Mouse (Mus musculus): ENCODE results near the gene Eefsec.

Eefsec gene

GRCm38 (mm10) chr6:88412604-88413003 lies 33.7 kb downstream of the Eefsec start:
- no peak for DNase-seq

- no peak for DNase-seq
Observed at GRCm38 (mm10) chr6:88409492-88409891, 36.8 kb downstream of the Eefsec start.

- DNase-seq, result no peak
Observed at GRCm38 (mm10) chr6:88400451-88400850, 45.9 kb downstream of the Eefsec start.

DNA sequence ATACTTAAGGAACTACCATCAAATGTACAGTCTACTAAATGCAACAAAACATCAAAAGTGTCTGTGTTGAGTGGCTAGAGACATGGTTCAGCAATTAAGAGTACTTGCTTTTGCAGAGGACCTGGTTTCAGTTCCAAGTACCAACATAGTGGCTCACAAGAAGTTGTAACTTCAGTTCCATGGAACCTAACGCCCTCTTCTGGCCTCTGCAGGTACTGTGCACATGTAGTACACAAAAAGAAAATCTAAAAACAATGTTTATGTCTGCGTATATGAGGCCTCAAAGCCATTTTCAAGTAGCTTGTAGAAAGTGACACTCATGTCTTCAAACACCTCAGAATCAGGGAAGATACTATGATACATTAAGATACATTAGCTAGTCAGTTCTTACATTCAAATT lies 48.4 kb downstream of the Eefsec start:
- DNase-seq, result no peak

DNA sequence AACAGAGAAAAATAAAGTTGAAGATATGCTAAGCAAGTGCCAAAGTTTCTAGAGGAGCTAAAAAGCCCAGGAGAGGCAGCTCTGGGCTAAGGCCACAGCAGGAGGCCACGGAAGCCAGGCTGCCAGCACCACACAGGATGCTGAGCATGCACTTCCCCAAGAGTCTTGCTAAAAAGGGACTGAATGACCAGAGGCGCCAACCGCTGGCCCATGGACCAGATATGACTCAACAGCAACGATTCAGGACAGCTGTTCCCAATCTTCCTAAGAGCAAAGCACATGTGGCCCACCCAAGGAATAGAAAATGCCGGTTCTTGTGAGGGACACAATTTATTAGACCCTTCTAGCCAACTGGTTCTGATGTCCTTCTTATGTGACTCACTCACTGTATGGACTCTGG lies 57.4 kb downstream of the Eefsec start:
- no peak for DNase-seq

GRCm38 (mm10) chr6:88387836-88388724 lies 58.3 kb downstream of the Eefsec start:
- no peak for DNase-seq

DNA sequence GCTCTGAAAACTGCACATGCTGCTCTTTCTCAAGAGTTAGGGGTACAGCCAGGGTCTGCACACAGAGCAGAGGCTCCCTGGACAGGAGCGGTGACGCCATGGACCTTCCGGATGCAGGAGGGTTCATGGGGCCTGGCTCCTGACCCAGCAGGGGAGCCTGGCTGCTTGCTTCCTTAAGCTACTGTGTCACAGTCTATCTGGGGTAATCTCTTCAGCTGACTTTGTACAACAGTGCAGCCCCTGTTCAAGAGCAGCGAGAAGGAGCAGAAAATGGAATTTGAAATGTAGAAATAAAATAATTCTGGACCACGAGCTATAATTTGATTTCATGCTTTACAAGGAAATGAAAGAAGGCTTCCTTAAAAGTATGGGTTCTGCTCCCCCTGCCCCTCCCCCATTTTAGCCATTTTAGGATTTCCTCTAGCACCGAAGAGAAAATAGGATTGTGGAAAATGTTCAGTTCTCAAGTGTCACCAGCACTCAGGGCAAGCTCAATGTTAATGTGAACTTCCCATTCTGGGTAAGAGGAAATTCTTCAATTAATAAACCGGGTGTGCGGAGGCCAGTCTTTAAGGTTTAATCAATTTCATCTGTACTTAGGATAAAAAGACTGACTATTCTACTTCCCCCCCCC lies 61.8 kb downstream of the Eefsec start:
- no peak for DNase-seq

DNA sequence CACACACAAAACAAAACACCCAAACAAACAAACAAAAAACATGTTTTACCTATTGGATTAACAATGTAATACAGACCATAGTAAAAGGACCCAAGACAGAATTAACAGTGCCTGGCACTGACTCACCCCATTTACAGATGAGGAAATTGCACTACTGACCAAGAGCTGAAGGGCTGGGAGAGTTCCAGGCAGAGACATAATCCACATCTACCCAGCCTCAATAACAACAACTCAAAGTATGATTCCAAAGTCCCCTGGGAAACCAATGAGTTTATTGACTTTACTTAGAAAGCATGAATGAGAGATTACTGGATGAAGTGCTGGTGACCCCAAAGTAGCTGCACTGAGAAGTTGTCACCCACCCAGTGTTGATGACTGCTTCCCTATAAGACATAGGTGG lies 62.6 kb downstream of the Eefsec start:
- DNase-seq, result no peak

GRCm38 (mm10) chr6:88379756-88380155 lies 66.6 kb downstream of the Eefsec start:
- DNase-seq, result no peak

- DNase-seq, result no peak
Observed at GRCm38 (mm10) chr6:88378829-88379228, 67.5 kb downstream of the Eefsec start.

- no peak for DNase-seq
Observed at GRCm38 (mm10) chr6:88374247-88374646, 72.1 kb downstream of the Eefsec start.

DNA sequence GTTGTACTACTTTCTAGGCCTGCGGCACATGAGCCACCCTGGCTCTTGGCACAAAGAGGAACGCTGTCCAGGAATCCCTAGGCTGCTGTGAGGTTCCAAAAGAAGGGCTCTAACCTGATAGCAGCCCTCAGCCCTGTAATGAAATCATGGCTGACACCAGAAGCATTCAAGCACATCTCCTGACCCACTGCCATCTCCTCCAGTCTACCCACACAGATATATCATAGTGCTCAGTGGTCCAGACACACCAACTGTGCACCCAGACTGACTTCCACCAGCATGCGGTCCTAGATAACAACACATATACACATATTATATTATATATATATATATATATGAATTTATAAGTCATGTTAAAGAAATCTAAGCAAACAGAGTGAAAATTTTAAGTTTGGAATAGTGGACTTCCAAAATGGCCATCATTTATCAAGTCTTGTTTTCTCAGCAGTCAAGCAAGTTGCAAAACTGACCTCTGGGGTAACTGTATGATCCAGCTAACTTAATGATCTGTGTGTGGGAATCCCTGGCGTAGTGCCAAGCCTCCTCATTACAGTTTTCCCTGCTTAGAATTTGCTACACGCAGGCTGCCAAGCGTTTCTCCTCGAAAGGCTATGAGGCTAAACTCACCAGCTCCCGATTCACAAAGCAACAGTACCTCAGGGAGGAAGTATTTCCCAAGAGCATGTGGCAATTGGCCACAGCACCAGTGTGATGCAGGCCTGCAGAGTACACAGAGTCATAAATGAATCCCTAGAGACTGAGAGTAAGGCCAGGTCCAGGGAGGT lies 76.3 kb downstream of the Eefsec start:
- DNase-seq, result no peak

GRCm38 (mm10) chr6:88363475-88364012 lies 82.8 kb downstream of the Eefsec start:
- no peak for DNase-seq

GRCm38 (mm10) chr6:88361096-88361495 lies 85.2 kb downstream of the Eefsec start:
- no peak for DNase-seq

- DNase-seq, result no peak
Observed at GRCm38 (mm10) chr6:88358210-88358609, 88.1 kb downstream of the Eefsec start.

- DNase-seq, result no peak
Observed at GRCm38 (mm10) chr6:88355866-88356265, 90.5 kb downstream of the Eefsec start.

DNA sequence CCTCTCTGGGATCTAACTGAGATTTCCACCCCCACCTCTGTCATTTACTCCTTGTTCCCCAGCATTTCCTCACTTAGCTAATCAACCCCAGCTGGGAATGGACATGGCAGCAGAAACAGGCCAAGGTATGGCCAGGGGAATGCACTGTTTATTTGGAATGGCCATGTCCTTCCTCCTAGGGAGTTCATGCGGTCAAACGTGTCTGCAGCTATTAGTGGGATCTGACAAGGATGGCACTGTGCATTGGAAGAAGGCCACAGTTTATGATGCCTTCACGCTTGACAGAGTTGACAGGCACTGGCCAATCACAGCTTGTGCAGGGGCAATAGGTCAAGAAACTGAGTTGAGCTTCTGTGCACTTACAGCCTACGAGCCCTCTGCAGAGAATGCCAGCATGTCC lies 93.8 kb downstream of the Eefsec start:
- no peak for DNase-seq

DNA sequence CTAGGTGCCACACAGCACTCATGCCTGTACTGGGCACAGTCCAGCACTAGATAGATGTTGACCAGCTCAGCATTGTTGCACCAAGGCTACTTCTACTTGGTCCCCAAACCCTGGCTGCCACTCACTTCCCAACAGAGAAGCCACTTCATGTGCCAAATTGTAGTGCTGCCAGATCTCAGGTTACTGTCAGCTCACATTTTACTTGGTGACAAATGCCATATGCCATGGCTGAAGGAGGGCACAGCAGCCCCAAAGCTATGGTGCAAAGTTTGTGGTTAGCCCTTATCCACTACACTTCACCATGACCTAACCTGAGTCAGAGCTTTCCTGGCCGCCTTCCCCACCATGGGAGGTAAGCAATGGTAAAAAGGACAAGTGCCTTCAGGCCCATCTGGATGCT lies 99.6 kb downstream of the Eefsec start:
- peak; percentile 61 for DNase-seq

- DNase-seq, result peak; percentile 57
Observed at GRCm38 (mm10) chr6:88345311-88345710, 101.0 kb downstream of the Eefsec start.

- DNase-seq, result peak; percentile 57
Observed at GRCm38 (mm10) chr6:88343485-88344450, 102.6 kb downstream of the Eefsec start.

DNA sequence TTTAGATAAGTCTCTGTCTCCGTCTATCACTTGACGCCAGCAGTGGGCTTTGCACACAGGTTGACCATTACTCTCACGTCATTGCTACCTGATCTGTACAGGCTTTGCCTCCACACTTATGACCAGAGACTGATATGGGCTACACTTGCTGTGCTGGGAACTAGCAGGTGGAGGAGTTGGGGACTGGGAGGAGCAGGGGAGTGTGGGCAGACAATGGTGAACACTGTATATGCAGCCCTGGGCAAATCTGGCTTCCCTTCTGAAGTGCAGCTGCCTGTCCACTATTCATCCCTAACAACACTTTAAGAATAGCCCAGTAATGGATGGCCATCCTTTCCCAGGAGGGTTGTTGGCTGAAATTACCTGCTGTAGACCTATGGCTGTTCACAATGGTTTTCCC lies 103.4 kb downstream of the Eefsec start:
- no peak for DNase-seq

DNA sequence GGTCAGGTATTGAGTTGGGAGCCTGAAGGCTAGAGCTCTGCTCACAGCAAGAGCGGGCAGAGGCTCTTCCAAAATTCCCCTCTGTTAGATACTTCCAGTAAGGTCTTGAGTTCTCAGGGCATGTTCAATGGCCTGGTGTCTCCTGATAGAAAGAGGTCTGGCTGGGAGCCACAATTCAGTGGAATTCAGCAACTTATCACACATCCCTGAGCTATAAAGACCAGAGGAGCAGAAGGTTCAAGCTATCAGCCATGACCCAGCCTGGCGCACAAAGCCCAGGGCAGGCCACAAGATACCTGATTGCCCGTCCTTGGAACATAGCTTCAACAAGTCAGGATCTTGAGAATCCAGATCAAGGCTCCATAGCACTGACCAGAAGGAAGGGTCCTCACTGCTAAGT lies 105.2 kb downstream of the Eefsec start:
- no peak for DNase-seq
